Mouse (Mus musculus): ENCODE data around the gene Rapsn.

DNA sequence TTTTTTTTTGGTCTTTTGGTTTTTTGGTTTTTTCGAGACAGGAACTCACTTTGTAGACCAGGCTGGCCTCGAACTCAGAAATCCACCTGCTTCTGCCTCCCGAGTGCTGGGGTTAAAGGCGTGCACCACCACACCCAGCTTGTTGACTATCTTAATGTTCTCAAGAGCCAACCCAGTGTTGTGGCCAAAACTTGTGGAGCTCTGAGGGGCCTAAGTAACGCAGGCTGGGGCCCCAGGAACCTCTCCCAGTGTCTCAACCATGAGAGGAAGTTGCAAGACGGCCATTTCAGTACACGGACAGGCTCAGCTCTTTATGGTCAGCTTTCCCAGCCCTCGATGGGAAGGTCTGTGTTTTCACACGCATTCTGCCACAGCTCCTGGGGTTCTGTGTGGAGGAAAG lies 53.6 kb downstream of the Rapsn start:
- no peak for TF ChIP-seq CTCF (IDR thresholded peaks at IDR 0.05; ENCODE audit: low read depth)
- no peak for TF ChIP-seq EP300 (IDR thresholded peaks at IDR 0.05; ENCODE audit: low read depth)

All from heart, postnatal 0 days (tissue).